Mouse (Mus musculus): ENCODE measurements at regions not wholly inside any gene's neighbourhood (a gene's known extent, or its start where the extent isn't known, plus 50 kb on each side); places are given as distances from the start of the nearest gene placed in this dataset.

DNA sequence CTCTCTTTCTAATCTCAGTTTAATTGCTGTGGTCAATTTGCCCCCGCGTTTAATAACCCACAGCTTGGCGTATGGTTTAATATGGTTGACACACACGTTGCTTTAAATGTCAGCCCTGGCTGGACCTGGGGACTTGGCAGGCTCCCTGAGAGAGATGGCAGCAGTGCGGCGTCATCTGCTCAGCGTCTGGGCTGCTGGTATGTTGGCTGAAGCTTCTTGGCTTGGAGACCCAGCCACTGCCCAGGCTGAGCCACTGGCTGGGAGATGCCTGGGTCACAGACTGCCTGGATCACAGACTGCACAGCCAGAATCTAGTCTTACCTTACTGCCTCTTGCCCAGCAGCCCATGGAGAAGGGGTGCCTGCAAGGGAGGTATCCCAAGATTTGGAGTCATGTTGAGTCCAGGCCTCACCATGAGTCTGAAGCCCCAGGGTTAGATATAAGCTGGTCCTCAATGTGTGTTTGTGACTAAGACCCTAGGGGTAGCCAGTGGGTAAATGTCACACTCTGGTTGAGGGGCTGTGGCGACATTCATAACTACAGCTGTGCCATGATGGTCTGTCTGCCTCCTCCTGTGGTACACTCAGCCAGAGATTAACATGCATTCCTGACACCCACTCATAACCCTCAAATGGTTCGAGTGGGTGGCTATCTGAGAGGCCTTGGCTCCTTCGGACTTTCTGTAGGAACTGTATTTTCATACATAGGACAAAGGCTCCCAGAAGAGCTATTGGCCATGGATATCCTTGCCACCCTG is 99.8 kb upstream of the Irx3 start:
- WGBS: 80% methylated on average over 10 of the region's 10 CpGs

GRCm38 (mm10) chr8:91899747-91900146 is 97.9 kb upstream of the Irx3 start:
- no peaks in the 10 kb centered on the region for H3K9me3 ChIP-seq
- no peak for ATAC-seq

More for the DNA sequence above, 99.8 kb upstream of the Irx3 start:
- H3K36me3 ChIP-seq: no peaks in the 10 kb centered on the region
- H3K4me2 ChIP-seq (replicated peaks): no peak overlapping the region
- H3K9ac ChIP-seq: no peak overlapping the region
- no peaks in the 10 kb centered on the region for H3K9me3 ChIP-seq
- no peak overlapping the region for H3K27ac ChIP-seq
- H3K27me3 ChIP-seq (replicated peaks): no peaks in the 10 kb centered on the region
- H3K4me3 ChIP-seq (replicated peaks): no peak overlapping the region
- no peaks in the 10 kb centered on the region for H3K4me1 ChIP-seq (replicated peaks)
- ATAC-seq: no peak

GRCm38 (mm10) chr8:91897381-91897780 is 95.5 kb upstream of the Irx3 start:
- 47% methylated on average over 7 of the region's 7 CpGs for WGBS
- Histone ChIP-seq H3K27ac (no peak overlapping the region), H3K27me3 (replicated peaks) (no peaks in the 10 kb centered on the region)

More at GRCm38 (mm10) chr8:91899747-91900146, 97.9 kb upstream of the Irx3 start:
- Histone ChIP-seq H3K4me3 (replicated peaks) (no peak overlapping the region), H3K9ac (no peak overlapping the region), H3K4me2 (replicated peaks) (no peak overlapping the region), H3K4me1 (replicated peaks) (no peaks in the 10 kb centered on the region), H3K36me3 (no peaks in the 10 kb centered on the region), H3K27ac (no peak overlapping the region), H3K27me3 (replicated peaks) (no peaks in the 10 kb centered on the region)
- WGBS: 69% methylated on average over 7 of the region's 7 CpGs

DNA sequence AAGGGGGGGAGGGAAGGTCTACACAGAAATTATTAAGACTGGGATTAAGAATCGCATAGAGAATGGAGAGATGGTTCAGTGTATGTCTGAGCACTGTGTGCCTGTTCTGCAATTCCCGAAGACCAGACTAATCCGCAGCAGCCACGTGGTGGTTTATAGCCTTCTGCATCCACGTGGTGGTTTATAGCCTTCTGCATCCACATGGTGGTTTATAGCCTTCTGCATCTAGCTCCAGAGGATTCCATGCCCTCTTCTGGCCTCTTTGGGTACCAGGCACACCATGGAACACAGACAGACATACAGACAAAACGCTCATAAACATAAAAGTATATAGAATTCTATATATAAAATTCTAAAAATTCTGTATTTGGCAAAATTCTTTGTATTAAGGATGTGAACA is 94.1 kb upstream of the Irx3 start:
- WGBS: 45% methylated on average over 6 of the region's 6 CpGs
- ATAC-seq: peak; percentile 68; the same call in 1 of the 2 replicates
- Histone ChIP-seq H3K4me1 (replicated peaks) (no peaks in the 10 kb centered on the region), H3K27ac (no peak overlapping the region), H3K4me2 (replicated peaks) (no peak overlapping the region), H3K36me3 (no peaks in the 10 kb centered on the region), H3K9ac (no peak overlapping the region), H3K9me3 (no peaks in the 10 kb centered on the region), H3K4me3 (replicated peaks) (no peak overlapping the region), H3K27me3 (replicated peaks) (no peaks in the 10 kb centered on the region)

More at GRCm38 (mm10) chr8:91897381-91897780, 95.5 kb upstream of the Irx3 start:
- H3K9me3 ChIP-seq: no peaks in the 10 kb centered on the region
- no peak overlapping the region for H3K4me3 ChIP-seq (replicated peaks)
- no peaks in the 10 kb centered on the region for H3K4me1 ChIP-seq (replicated peaks)
- no peak overlapping the region for H3K4me2 ChIP-seq (replicated peaks)
- no peak for ATAC-seq
- no peaks in the 10 kb centered on the region for H3K36me3 ChIP-seq
- no peak overlapping the region for H3K9ac ChIP-seq

DNA sequence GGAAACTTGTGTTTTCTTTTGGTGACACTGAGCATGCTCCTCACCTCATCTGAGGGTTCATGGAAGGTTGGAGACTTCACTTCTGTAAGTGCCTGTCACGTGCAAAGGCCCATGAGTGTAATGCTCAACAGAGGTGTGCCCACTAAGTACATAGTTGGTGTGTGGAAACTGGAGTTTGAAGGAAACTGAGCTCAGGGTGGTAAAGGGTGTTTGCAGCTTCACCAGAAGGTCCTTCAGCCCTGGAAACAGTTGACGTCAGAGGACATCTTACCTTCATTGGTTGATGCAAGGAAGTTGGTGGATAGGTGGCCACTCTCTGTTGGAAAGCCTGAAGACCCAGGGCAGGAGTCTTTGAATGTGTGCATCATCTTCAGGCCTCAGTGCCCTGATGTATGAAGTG is 83.0 kb upstream of the Irx3 start:
- no peak overlapping the region for H3K4me3 ChIP-seq (replicated peaks)
- H3K27ac ChIP-seq: no peak overlapping the region
- no peaks in the 10 kb centered on the region; the same call in 1 of the 2 replicates for H3K27me3 ChIP-seq (replicated peaks)
- no peak for ATAC-seq
- H3K4me2 ChIP-seq (replicated peaks): no peak overlapping the region
- no peaks in the 10 kb centered on the region for H3K9me3 ChIP-seq
- H3K4me1 ChIP-seq (replicated peaks): no peaks in the 10 kb centered on the region
- H3K9ac ChIP-seq: no peak overlapping the region
- 54% methylated on average over 2 of the region's 2 CpGs for WGBS
- no peaks in the 10 kb centered on the region for H3K36me3 ChIP-seq

DNA sequence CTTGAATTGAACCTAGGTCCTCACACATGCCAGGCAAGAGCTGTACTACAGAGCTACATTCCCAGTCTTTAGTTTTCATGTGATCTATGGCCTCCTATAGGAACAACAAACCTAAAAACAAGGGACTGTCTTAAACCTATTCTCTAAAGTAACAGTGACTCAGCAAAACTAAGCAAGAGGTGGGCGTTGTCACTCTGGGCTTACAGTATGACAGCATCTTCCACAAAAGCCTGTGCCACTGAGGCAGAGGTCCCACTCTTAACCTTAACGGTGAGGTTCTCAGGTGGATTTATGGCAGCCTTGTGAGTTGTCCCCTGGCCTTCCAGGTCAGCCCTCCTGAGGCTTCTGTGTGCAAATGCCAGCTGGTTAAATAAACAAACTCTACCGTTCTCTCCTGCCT is 82.5 kb upstream of the Irx3 start:
- H3K36me3 ChIP-seq: no peaks in the 10 kb centered on the region

DNA sequence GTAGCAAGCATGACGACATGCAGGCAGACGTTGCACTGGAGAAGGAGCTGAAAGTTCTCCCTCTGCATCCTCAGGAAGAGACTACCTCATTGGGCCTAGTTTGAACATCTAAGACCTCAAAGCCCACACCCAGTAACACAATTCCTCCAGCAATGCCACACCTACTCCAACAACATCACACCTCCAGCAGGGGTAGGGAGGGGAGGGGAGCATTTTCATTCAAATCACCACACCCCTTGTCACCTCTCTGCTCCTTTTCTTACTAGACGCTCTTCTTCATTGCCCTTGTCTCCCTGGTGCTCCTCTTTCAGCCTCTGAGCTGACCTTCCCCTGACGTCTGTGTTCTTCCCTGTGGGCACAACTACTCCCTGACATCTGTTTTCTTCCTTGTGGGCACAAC is 81.1 kb upstream of the Irx3 start:
- no peak overlapping the region for H3K9ac ChIP-seq
- no peaks in the 10 kb centered on the region for H3K36me3 ChIP-seq
- no peak overlapping the region for H3K4me3 ChIP-seq (replicated peaks)
- H3K4me1 ChIP-seq (replicated peaks): no peaks in the 10 kb centered on the region
- no peak for ATAC-seq
- no peak overlapping the region for H3K27ac ChIP-seq
- H3K4me2 ChIP-seq (replicated peaks): no peak overlapping the region
- WGBS: 61% methylated on average over 4 of the region's 4 CpGs
- no peaks in the 10 kb centered on the region; the same call in 1 of the 2 replicates for H3K27me3 ChIP-seq (replicated peaks)
- no peaks in the 10 kb centered on the region for H3K9me3 ChIP-seq

More for the DNA sequence above, 82.5 kb upstream of the Irx3 start:
- Histone ChIP-seq H3K9ac (no peak overlapping the region), H3K27ac (no peak overlapping the region), H3K9me3 (no peaks in the 10 kb centered on the region), H3K27me3 (replicated peaks) (no peaks in the 10 kb centered on the region; the same call in 1 of the 2 replicates), H3K4me2 (replicated peaks) (no peak overlapping the region), H3K4me1 (replicated peaks) (no peaks in the 10 kb centered on the region), H3K4me3 (replicated peaks) (no peak overlapping the region)
- no peak for ATAC-seq
- WGBS: 18% methylated on average over 3 of the region's 3 CpGs

DNA sequence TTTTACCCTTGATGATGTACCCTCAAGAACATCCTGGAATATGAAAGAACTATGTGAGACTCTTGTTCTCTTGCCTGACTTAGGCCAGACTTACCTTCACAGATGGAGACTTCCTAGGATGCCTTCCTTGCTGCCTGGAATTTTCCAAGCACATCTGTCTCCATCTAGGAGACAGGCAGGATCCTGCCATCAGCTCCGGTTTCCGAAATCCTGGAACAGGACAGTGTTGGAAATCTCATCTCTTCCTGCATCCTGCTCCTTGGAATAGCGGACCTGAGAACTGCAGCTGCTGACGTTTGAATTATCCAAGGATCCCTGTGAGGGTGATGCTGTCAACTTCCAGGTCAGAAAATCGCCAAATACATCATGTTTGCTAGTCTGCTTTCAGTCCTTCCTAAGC is 77.0 kb upstream of the Irx3 start:
- H3K27me3 ChIP-seq (replicated peaks): peaks cover 9% of the 10 kb centered on the region; the same call in 1 of the 2 replicates
- no peak overlapping the region for H3K4me2 ChIP-seq (replicated peaks)
- no peaks in the 10 kb centered on the region for H3K36me3 ChIP-seq
- no peaks in the 10 kb centered on the region for H3K4me1 ChIP-seq (replicated peaks)
- H3K27ac ChIP-seq: no peak overlapping the region
- no peak overlapping the region for H3K4me3 ChIP-seq (replicated peaks)
- H3K9me3 ChIP-seq: no peaks in the 10 kb centered on the region
- no peak overlapping the region for H3K9ac ChIP-seq
- no peak for ATAC-seq
- 74% methylated on average over 5 of the region's 5 CpGs for WGBS

DNA sequence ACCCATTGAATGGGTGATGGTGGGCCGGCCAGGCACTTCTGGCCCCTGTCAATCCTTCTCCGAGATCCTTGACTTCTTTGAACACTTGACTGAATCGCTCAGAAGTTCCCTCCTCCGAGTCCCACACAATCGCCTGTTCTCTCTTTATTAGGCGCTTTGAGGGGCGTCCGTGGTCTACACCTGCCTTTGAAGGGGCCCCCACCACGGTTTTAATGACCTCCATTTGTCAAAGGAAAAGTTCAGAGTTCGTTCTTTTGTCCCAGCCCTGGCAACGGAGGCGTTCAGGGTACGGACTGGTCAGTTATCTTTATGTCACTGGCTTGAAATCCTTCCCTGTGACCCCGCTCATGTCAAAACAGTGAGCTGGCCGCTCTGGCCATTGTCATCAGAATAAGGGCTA is 74.3 kb upstream of the Irx3 start:
- no peak overlapping the region for H3K4me3 ChIP-seq (replicated peaks)
- no peaks in the 10 kb centered on the region for H3K9me3 ChIP-seq
- peaks cover 6% of the 10 kb centered on the region for H3K4me1 ChIP-seq (replicated peaks)
- H3K27ac ChIP-seq: no peak overlapping the region
- H3K27me3 ChIP-seq (replicated peaks): peaks cover 13% of the 10 kb centered on the region
- WGBS: 26% methylated on average over 15 of the region's 15 CpGs
- H3K4me2 ChIP-seq (replicated peaks): no peak overlapping the region
- H3K36me3 ChIP-seq: no peaks in the 10 kb centered on the region
- ATAC-seq: no peak
- no peak overlapping the region for H3K9ac ChIP-seq

DNA sequence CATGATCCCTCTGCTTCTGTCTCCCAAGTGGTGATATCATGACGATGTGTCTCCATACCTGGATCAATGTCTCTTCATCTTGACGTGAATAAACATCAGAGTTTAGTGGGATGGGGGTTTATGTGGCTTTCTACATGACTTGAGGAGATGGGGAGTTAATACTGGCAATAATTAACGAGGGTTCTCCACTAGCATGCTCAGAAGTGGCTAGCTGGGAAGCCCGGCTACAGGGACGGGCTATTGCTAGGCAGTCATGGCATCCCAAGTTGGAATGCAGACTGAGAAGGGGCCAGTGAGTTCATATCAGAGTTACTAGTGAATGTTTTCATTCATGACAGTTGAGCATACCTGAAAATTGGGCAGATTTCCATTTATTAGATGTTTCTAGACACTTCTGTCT is 71.4 kb upstream of the Irx3 start:
- Histone ChIP-seq H3K36me3 (no peaks in the 10 kb centered on the region), H3K4me2 (replicated peaks) (no peak overlapping the region), H3K4me1 (replicated peaks) (peaks cover 6% of the 10 kb centered on the region), H3K9me3 (no peaks in the 10 kb centered on the region), H3K27ac (no peak overlapping the region), H3K27me3 (replicated peaks) (peaks cover 13% of the 10 kb centered on the region), H3K9ac (no peak overlapping the region), H3K4me3 (replicated peaks) (no peak overlapping the region)
- WGBS: 51% methylated on average over 5 of the region's 5 CpGs
- no peak for ATAC-seq

- Histone ChIP-seq H3K9me3 (no peaks in the 10 kb centered on the region), H3K4me2 (replicated peaks) (peak overlapping the region; percentile 55), H3K27me3 (replicated peaks) (peaks cover 13% of the 10 kb centered on the region), H3K9ac (no peak overlapping the region), H3K36me3 (no peaks in the 10 kb centered on the region), H3K27ac (no peak overlapping the region), H3K4me1 (replicated peaks) (peaks cover 6% of the 10 kb centered on the region), H3K4me3 (replicated peaks) (no peak overlapping the region)
- WGBS: 11% methylated on average over 29 of the region's 29 CpGs
- peak; percentile 45; the same call in 1 of the 2 replicates for ATAC-seq
These were observed 70.6 kb upstream of the Irx3 start for GRCm38 (mm10) chr8:91872278-91873115.

- H3K9ac ChIP-seq: no peak overlapping the region
- H3K9me3 ChIP-seq: no peaks in the 10 kb centered on the region
- H3K36me3 ChIP-seq: no peaks in the 10 kb centered on the region
- 36% methylated on average over 7 of the region's 7 CpGs for WGBS
- no peak for ATAC-seq
- H3K27me3 ChIP-seq (replicated peaks): peaks cover 6% of the 10 kb centered on the region
- H3K4me1 ChIP-seq (replicated peaks): no peaks in the 10 kb centered on the region
- no peak overlapping the region for H3K4me3 ChIP-seq (replicated peaks)
- no peak overlapping the region for H3K27ac ChIP-seq
- H3K4me2 ChIP-seq (replicated peaks): no peak overlapping the region
These were observed 65.2 kb upstream of the Irx3 start for GRCm38 (mm10) chr8:91867069-91867468.
